Mouse (Mus musculus) bone marrow, adult 2 months (tissue): ENCODE results near the gene Vmn1r44.

Source experiments
- CTCF ChIP-seq: fragments of 200-500 bp; IDR thresholded peaks from 2 replicates; pipeline ENCODE4 v1.5.1; 2011; ENCODE audit warnings: low read length, control low read depth; ENCODE audit not compliant: control insufficient read depth, insufficient read depth
- POLR2A ChIP-seq: fragments of 200-500 bp; IDR thresholded peaks from 2 replicates; pipeline ENCODE4 v1.6.1; 2011; ENCODE audit warnings: low read depth, mild to moderate bottlenecking, control low read depth, low read length, borderline replicate concordance; ENCODE audit not compliant: control insufficient read depth

- TF ChIP-seq CTCF (no peak), POLR2A (no peak)
These were observed 15.5 kb upstream of the Vmn1r44 start for GRCm38 (mm10) chr6:89867976-89868375.
